Mouse (Mus musculus) lung, embryonic 15.5 days (tissue): ENCODE results near the gene Gm5136. TPM values are rescaled to one million over a fixed set of nuclear protein-coding genes. Genes with fewer than 3 reads are reported as not detected.

Experiments used
- ATAC-seq: fragments of 200-750 bp; cut with Nextera tagmentation; 2 replicates; pipeline ENCODE4 v1.8.0; 2017; ENCODE audit warnings: moderate number of reproducible peaks, borderline replicate concordance; ENCODE audit not compliant: low FRiP score, low TSS enrichment; ENCODE audit errors: extremely low read depth
- H3K27ac ChIP-seq: fragments of 300-500 bp; sonication (generic); 2 replicates; pipeline ENCODE4 v1.5.1; 2015; ENCODE audit warnings: moderate library complexity, mild to moderate bottlenecking, inconsistent platforms
- H3K27me3 ChIP-seq: fragments of 300-500 bp; sonication (generic); 2 replicates; pipeline ENCODE4 v1.6.1; 2015; ENCODE audit warnings: inconsistent platforms
- H3K36me3 ChIP-seq: fragments of 300-500 bp; sonication (generic); 2 replicates; pipeline ENCODE4 v1.6.1; 2015; ENCODE audit warnings: inconsistent platforms
- H3K4me1 ChIP-seq: fragments of 300-500 bp; sonication (generic); 2 replicates; pipeline ENCODE4 v1.6.1; 2015; ENCODE audit warnings: inconsistent platforms
- H3K4me2 ChIP-seq: fragments of 300-500 bp; sonication (generic); 2 replicates; pipeline ENCODE4 v1.6.1; 2015; ENCODE audit warnings: inconsistent platforms, mild to moderate bottlenecking, moderate library complexity
- H3K4me3 ChIP-seq: fragments of 300-500 bp; sonication (generic); 2 replicates; pipeline ENCODE4 v1.5.1; 2015; ENCODE audit warnings: mild to moderate bottlenecking, inconsistent platforms
- H3K9ac ChIP-seq: fragments of 300-500 bp; sonication (generic); 2 replicates; pipeline ENCODE4 v1.6.1; 2015; ENCODE audit warnings: inconsistent platforms
- H3K9me3 ChIP-seq: fragments of 300-500 bp; sonication (generic); 2 replicates; pipeline ENCODE4 v1.6.1; 2016; ENCODE audit warnings: inconsistent platforms
- WGBS: fragments of 180-500 bp; shearing (Covaris S2); methylation state at CpG from one replicate; pipeline ENCODE4 v1.1.7; 2015; 5-methylcytosine and 5-hydroxymethylcytosine counted together
- polyA plus RNA-seq: library from polyadenylated mRNA; unstranded; fragments of >200 nt; fragmentation: Nextera tagmentation; extraction: Ambion mirVana; gene quantifications from 2 replicates; pipeline ENCODE4 v1.2.1, GENCODE M21; 2015

Gm5136 gene
- polyA plus RNA-seq: not detected in 2 replicates

DNA sequence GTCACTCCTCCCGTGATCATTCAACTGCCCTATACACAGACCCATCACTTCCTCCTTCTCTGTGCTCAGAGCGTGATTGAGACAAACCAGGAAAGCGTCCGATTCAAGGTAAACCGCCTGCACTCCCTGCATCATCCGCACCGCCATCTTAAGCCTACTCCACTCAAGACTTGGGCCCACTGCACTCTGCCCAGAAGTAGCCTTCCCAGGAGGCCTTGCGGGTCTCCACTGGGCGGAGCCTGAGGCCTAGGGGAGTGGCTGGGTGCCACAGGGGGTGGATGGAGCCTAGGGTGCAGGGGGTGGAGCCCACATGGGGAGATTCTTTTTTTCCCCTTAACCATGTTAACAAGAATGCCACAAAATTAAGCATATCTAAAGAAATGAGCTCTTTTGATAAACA lies at the start of gene Gm5136:
Gm5136 (minus strand) TSS at position 215 of the 400 bp plus-strand sequence.
- ATAC-seq: no peak
- no peaks in the 10 kb centered on the region for H3K9me3 ChIP-seq
- H3K27ac ChIP-seq: no peak within 1 kb of the TSS
- H3K36me3 ChIP-seq: no peaks in the 10 kb centered on the region
- 91% methylated on average over 9 of the region's 9 CpGs for WGBS
- H3K9ac ChIP-seq: no peak within 1 kb of the TSS
- H3K4me1 ChIP-seq: no peaks in the 10 kb centered on the region
- H3K4me2 ChIP-seq: no peak within 1 kb of the TSS
- no peak within 1 kb of the TSS for H3K4me3 ChIP-seq
- H3K27me3 ChIP-seq: no peaks in the 10 kb centered on the region

DNA sequence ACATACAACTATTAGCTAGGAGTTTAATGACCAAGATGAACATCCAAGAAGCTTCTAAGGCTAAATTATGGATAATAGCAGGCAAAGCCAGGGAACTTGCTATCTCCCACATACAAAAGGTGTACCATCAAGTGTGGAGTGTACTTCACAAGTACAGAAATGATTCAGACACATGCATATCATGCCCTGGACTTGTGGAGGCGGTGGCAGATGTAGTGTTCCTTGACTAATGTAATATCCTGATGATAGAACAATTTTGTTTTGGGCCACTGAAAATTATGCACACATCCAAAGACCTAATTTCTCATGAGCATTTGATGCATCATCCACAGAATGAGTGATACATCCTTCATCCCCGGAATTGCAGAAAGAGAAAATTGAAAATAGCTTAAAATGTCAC lies 43.8 kb upstream of the Gm5136 start:
- ATAC-seq: no peak
- Histone ChIP-seq H3K4me3 (no peak overlapping the region), H3K27ac (no peak overlapping the region), H3K4me1 (no peaks in the 10 kb centered on the region), H3K9ac (no peak overlapping the region), H3K36me3 (no peaks in the 10 kb centered on the region), H3K9me3 (no peaks in the 10 kb centered on the region), H3K4me2 (no peak overlapping the region), H3K27me3 (no peaks in the 10 kb centered on the region)
- 78% methylated on average over 2 of the region's 2 CpGs for WGBS

DNA sequence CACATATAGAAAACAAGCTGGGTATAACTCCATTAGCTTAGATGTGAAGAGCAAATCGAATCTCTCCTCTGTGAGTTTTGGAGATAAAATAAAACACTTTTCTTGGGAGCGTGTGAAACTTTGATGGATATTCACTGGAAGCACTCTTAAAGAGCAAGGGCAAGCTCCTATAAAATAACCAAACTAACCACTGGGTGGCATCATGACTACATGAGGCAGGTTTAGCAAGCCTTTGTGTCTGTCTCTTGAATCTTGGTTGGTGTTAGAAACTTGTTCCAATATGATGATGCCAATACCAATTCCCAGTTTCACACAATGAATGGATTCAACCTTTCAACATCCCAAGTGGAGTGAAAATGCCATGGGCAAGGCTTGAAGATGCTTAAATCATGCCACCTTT lies 34.0 kb upstream of the Gm5136 start:
- Histone ChIP-seq H3K4me3 (no peak overlapping the region), H3K27me3 (no peaks in the 10 kb centered on the region), H3K27ac (no peak overlapping the region), H3K9ac (no peak overlapping the region), H3K4me1 (no peaks in the 10 kb centered on the region), H3K36me3 (no peaks in the 10 kb centered on the region), H3K9me3 (no peaks in the 10 kb centered on the region), H3K4me2 (no peak overlapping the region)
- WGBS: 39% methylated on average over 2 of the region's 2 CpGs
- no peak for ATAC-seq

DNA sequence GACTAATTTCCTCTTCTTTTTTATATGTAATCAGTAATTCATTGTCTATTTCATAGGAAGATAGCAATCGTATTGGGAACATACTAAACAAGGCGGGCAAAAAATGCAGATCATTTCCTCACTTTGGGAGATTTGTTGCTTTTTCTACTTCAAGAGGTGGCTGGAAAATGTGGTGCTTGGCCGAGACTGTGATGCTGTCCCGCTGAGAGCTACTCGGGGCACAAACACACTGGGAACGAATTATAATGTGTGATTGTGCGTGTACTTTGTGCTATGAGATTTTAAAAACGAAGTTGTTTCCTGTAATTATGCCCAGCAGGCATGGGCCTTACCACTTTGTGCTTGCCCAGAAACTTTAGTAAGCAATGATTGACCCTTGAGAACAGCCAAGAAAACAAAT lies 29.0 kb upstream of the Gm5136 start:
- Histone ChIP-seq H3K4me1 (no peaks in the 10 kb centered on the region), H3K4me2 (no peak overlapping the region), H3K27ac (no peak overlapping the region), H3K9me3 (no peaks in the 10 kb centered on the region), H3K27me3 (no peaks in the 10 kb centered on the region), H3K36me3 (no peaks in the 10 kb centered on the region), H3K4me3 (no peak overlapping the region), H3K9ac (no peak overlapping the region)
- ATAC-seq: no peak
- 65% methylated on average over 8 of the region's 8 CpGs for WGBS

DNA sequence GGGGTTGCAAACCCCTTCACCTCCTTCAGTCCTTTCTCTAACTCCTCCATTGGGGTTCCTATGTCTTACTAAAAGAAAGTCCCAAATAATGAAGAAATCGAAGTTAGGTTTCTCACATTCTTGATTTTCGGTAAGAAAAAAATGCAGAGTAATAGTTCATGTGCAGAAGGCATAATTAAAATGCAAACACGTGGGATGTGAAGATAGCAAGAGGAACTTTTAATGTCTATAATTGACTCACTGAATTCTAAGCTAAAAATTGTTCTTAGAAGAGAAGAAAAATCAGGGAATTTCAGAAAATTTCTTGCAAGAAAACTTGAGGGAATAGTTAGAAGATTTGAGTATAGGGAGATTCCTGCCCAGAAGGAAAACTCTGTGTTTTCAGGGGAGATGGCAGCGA lies 26.4 kb upstream of the Gm5136 start:
- H3K27me3 ChIP-seq: no peaks in the 10 kb centered on the region
- no peaks in the 10 kb centered on the region for H3K4me1 ChIP-seq
- no peak overlapping the region for H3K27ac ChIP-seq
- no peak for ATAC-seq
- no peak overlapping the region for H3K4me2 ChIP-seq
- no peak overlapping the region for H3K4me3 ChIP-seq
- no peaks in the 10 kb centered on the region for H3K9me3 ChIP-seq
- no peaks in the 10 kb centered on the region for H3K36me3 ChIP-seq
- 84% methylated on average over 4 of the region's 4 CpGs for WGBS
- no peak overlapping the region for H3K9ac ChIP-seq

DNA sequence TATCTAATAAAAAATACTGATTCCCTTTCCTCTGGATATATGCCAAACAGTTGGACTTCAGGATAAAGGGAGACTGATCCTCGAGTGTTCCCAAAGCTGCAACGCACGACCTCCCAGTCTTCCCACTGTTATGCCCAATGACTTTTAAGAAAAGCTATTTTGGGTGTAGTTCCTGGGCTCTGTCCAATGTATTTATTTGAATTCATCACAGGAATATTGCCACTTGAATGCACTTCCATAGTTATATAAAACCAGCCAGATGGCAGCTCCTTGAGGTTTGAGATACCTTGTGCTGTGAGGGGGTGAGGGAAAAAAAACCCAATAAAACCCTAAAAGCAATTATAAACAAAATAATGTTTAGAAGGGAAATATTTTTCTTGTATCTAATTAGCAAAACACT lies 24.9 kb upstream of the Gm5136 start:
- no peak overlapping the region for H3K27ac ChIP-seq
- WGBS: 72% methylated on average over 3 of the region's 3 CpGs
- no peaks in the 10 kb centered on the region for H3K36me3 ChIP-seq
- no peaks in the 10 kb centered on the region for H3K4me1 ChIP-seq
- H3K4me3 ChIP-seq: no peak overlapping the region
- no peak for ATAC-seq
- no peaks in the 10 kb centered on the region for H3K27me3 ChIP-seq
- no peak overlapping the region for H3K4me2 ChIP-seq
- no peaks in the 10 kb centered on the region for H3K9me3 ChIP-seq
- H3K9ac ChIP-seq: no peak overlapping the region

DNA sequence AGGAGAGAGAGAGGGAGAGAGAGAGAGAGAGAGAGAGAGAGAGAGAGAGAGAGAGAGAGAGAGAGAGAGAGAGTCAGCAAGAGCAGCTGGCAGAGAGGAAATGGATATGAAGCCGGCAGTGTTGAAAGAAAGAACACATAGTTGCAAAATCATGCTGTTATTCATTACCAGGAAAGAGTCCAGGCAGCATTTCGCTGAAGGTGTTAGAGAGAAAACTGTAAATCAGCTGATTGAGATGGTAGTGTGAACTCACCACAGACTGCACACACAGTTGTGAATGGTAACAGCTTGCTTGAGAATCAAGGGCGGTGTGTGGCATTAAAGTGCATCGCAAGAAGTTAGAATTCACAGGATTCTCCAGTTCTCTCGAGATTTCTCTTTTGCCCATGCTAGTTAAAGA lies 10.6 kb upstream of the Gm5136 start:
- no peak overlapping the region for H3K27ac ChIP-seq
- ATAC-seq: no peak
- no peak overlapping the region for H3K4me3 ChIP-seq
- no peaks in the 10 kb centered on the region for H3K4me1 ChIP-seq
- no peak overlapping the region for H3K4me2 ChIP-seq
- H3K9me3 ChIP-seq: no peaks in the 10 kb centered on the region
- no peaks in the 10 kb centered on the region for H3K27me3 ChIP-seq
- WGBS: 55% methylated on average over 5 of the region's 5 CpGs
- H3K36me3 ChIP-seq: no peaks in the 10 kb centered on the region
- H3K9ac ChIP-seq: no peak overlapping the region

DNA sequence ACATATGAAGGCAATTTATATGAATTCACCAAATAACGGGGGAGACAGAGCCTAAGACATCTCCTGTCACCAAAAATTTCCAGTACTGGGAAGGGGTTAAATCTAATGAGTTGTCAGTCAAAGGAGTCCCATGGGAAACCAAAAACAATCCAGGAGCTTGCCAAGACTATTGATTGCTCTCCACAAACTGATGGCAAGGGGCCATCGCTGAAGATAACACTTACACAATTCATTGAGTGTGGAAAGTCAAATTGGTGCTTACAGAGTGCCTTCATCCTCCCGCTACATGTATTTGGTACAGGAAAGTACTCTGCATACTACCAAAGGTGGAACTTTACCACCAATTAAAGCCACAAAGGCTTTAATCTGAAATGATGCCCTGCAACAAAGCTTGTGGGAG lies 5.7 kb upstream of the Gm5136 start:
- H3K9me3 ChIP-seq: 0 out of 2 replicates have a peak, but pooled peaks cover 3% of the 10 kb centered on the region
- H3K4me1 ChIP-seq: no peaks in the 10 kb centered on the region
- ATAC-seq: no peak
- no peaks in the 10 kb centered on the region for H3K27me3 ChIP-seq
- no peak overlapping the region for H3K4me2 ChIP-seq
- H3K36me3 ChIP-seq: no peaks in the 10 kb centered on the region
- WGBS: 90% methylated on average over 3 of the region's 3 CpGs
- H3K4me3 ChIP-seq: no peak overlapping the region
- no peak overlapping the region for H3K27ac ChIP-seq
- no peak overlapping the region for H3K9ac ChIP-seq

DNA sequence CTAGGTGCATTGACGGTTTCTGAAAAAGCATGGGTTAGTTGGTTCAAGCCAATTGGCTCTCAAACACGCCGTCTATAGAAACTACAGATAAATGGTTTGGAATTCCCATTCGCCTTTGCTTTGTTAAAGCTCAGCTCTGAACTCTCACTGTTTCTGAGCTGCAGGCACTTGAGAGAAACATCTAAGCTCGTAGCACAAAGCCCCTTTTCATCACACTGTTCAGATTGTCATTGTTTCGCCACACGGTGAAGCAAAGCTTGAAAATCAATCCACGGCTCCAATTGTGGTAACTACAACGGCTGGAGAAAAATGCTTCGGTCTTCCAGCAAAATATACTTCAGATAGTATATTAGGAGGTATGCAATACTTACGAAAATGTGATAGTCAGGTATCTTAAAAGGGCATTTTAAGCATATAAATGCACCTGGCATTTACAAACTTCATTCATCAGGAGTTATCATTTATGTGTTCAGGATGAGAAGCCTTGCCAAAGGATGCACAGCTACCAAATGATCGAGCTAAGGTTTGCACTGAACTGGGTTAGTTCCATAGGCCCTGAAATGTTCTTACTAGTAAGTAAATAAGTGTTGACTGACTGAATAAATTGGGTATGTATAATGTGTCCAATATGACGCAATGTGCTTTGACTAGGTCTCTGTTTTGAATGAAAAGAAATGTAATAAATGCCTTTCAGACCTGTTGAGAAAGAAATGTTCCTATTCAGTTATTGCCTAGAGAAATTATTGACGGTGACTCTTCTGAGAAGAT lies 1.6 kb upstream of the Gm5136 start:
- Histone ChIP-seq H3K27me3 (no peaks in the 10 kb centered on the region), H3K4me1 (no peaks in the 10 kb centered on the region), H3K4me2 (no peak overlapping the region), H3K9me3 (0 out of 2 replicates have a peak, but pooled peaks cover 3% of the 10 kb centered on the region), H3K4me3 (no peak overlapping the region), H3K9ac (no peak overlapping the region), H3K36me3 (no peaks in the 10 kb centered on the region), H3K27ac (no peak overlapping the region)
- 64% methylated on average over 14 of the region's 14 CpGs for WGBS
- ATAC-seq: no peak

DNA sequence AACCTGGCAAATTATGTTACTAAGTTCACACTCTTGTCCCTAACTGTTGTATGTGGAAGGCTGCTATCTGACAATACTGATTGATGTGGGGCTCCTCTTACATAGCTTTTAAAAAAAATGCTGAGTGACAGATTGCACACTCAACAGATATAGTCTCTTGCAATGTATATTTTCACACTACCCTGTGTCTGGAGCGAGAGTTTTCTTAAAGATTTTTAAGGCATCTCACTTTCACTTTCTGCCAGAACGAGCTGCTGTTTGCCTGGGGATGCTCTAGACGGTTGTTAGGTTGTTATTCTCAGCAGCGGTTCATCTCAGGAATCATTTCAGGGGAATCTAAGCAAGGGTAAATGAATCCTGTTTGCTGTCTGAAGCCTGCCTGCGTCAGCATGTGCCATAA lies 2.9 kb downstream of the Gm5136 start:
- no peak overlapping the region for H3K27ac ChIP-seq
- no peaks in the 10 kb centered on the region for H3K4me1 ChIP-seq
- ATAC-seq: no peak
- no peak overlapping the region for H3K4me2 ChIP-seq
- no peak overlapping the region for H3K9ac ChIP-seq
- no peak overlapping the region for H3K4me3 ChIP-seq
- no peaks in the 10 kb centered on the region for H3K9me3 ChIP-seq
- WGBS: 42% methylated on average over 5 of the region's 5 CpGs
- no peaks in the 10 kb centered on the region for H3K36me3 ChIP-seq
- H3K27me3 ChIP-seq: no peaks in the 10 kb centered on the region

DNA sequence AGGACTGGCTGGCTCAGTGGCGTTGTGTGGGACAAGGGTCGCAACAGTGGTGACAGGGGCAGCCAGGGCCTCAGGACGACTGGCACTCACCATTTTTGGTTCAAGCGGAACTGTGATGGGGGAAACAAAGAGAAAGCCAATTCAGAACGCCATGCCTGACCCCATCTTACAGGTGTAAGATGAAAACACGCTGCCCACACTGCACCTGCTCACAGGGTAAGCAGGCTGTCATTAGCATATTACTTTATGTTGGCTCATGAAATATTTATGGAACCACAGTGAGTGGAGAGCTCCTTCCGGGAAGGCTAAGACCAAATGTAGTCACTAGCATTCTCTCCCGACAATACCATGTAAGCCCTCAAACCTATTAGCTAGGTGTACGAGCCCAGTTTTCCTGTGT lies 9.0 kb downstream of the Gm5136 start:
- no peaks in the 10 kb centered on the region for H3K9me3 ChIP-seq
- WGBS: 76% methylated on average over 9 of the region's 9 CpGs
- no peaks in the 10 kb centered on the region for H3K4me1 ChIP-seq
- H3K4me3 ChIP-seq: no peak overlapping the region
- H3K27ac ChIP-seq: no peak overlapping the region
- H3K4me2 ChIP-seq: no peak overlapping the region
- no peak overlapping the region for H3K9ac ChIP-seq
- no peaks in the 10 kb centered on the region for H3K36me3 ChIP-seq
- no peak for ATAC-seq
- H3K27me3 ChIP-seq: no peaks in the 10 kb centered on the region

DNA sequence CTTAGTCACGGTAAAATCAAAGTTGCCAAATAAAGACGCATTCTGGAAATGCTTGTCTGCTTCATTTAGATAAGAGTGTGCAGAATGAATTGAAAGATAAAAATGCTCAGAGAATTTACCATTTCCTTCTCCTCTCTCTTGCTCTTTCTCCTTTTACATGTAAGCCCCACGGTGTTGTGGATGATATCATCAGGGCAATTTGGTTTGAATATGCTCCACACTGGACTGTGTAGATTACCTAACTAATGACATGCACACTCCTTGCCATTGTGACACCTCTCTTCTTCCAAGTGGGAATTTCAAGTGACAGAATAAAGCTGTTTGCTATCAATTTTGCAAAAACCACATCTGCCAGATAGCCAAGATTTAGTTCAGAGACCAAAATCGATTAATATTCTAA lies 13.3 kb downstream of the Gm5136 start:
- H3K27me3 ChIP-seq: no peaks in the 10 kb centered on the region
- no peaks in the 10 kb centered on the region for H3K4me1 ChIP-seq
- no peak overlapping the region for H3K9ac ChIP-seq
- H3K36me3 ChIP-seq: no peaks in the 10 kb centered on the region
- H3K9me3 ChIP-seq: no peaks in the 10 kb centered on the region
- ATAC-seq: no peak
- H3K4me2 ChIP-seq: no peak overlapping the region
- whole genome bisulfite sequencing: 64% methylated on average over 4 of the region's 4 CpGs
- no peak overlapping the region for H3K27ac ChIP-seq
- H3K4me3 ChIP-seq: no peak overlapping the region
